Mouse (Mus musculus): ENCODE data around the gene Rhobtb1. TPM values are rescaled to one million over a fixed set of nuclear protein-coding genes. Genes with fewer than 3 reads are reported as not detected.

The Rhobtb1 gene
- polyA plus RNA-seq, 1 experiment = 10.8 TPM

DNA sequence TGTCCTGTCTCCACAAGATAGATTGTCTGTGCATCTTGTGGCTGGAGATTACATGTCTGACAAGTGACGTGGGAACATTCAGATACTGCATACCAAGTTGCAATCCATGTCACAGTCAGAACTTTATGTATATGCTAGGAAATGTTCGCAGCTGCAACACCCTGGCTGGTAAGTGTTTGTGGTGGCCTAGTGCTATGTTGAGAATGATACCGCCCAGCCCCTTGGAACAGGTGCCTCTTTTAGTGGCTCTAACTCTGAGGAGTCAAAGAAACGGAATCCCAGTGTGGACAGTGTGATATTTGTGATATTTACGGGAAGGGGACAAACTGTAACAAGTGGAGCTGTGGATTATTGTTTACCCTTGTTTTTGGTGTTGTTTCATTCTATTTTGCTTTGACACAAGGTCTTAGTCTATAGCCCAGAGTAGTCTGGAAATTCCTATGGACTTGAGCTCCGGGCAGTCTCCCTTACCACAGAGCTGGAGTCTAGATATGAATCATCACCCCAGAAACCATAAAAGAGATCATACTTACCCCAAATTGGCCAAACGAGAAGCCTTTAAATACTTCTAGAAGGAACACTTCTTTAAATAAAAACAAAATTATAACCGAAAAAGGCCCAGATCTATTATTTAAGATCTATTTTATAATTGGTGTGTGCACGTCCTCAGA is 36.7 kb downstream of the Rhobtb1 start:
- WGBS = 87% methylated on average over 9 of the region's 9 CpGs
- no peak overlapping the region for H3K4me3 ChIP-seq (ENCODE audit: extremely low read depth, insufficient read depth, insufficient read length)
- H3K4me1 ChIP-seq (ENCODE audit: control insufficient read depth, insufficient read depth, insufficient read length) = no peaks in the 10 kb centered on the region; the same call in 1 of the 2 replicates
- H3K36me3 ChIP-seq (ENCODE audit: control insufficient read depth, insufficient read depth, low read length) = no peaks in the 10 kb centered on the region
- TF ChIP-seq CTCF (IDR thresholded peaks at IDR 0.05; ENCODE audit: extremely low read depth, insufficient read depth, insufficient read length, insufficient replicate concordance) = no peak
- TF ChIP-seq POLR2A (IDR thresholded peaks at IDR 0.05; ENCODE audit: low read depth, low read length) = no peak
- no peak overlapping the region for H3K27ac ChIP-seq (ENCODE audit: insufficient read depth, low read length)
- DNase-seq (ENCODE audit: low read depth in 1 of 2, low spot score in 2 of 2) = no peak
- H3K27me3 ChIP-seq (ENCODE audit: control insufficient read depth, insufficient read depth, low read length) = no peaks in the 10 kb centered on the region

GRCm38 (mm10) chr10:69190434-69191160 is 39.4 kb downstream of the Rhobtb1 start:
- H3K36me3 ChIP-seq (ENCODE audit: control insufficient read depth, insufficient read depth, low read length) = no peaks in the 10 kb centered on the region
- no peak for DNase-seq (ENCODE audit: low read depth in 1 of 2, low spot score in 2 of 2)
- H3K4me1 ChIP-seq (ENCODE audit: control insufficient read depth, insufficient read depth, insufficient read length) = no peaks in the 10 kb centered on the region; the same call in 1 of the 2 replicates
- no peaks in the 10 kb centered on the region for H3K27me3 ChIP-seq (ENCODE audit: control insufficient read depth, insufficient read depth, low read length)
- TF ChIP-seq POLR2A (IDR thresholded peaks at IDR 0.05; ENCODE audit: low read depth, low read length) (no peak), CTCF (IDR thresholded peaks at IDR 0.05; ENCODE audit: extremely low read depth, insufficient read depth, insufficient read length, insufficient replicate concordance) (no peak)
- no peak overlapping the region for H3K4me3 ChIP-seq (ENCODE audit: extremely low read depth, insufficient read depth, insufficient read length)
- WGBS = 77% methylated on average over 10 of the region's 10 CpGs
- no peak overlapping the region for H3K27ac ChIP-seq (ENCODE audit: insufficient read depth, low read length)

DNA sequence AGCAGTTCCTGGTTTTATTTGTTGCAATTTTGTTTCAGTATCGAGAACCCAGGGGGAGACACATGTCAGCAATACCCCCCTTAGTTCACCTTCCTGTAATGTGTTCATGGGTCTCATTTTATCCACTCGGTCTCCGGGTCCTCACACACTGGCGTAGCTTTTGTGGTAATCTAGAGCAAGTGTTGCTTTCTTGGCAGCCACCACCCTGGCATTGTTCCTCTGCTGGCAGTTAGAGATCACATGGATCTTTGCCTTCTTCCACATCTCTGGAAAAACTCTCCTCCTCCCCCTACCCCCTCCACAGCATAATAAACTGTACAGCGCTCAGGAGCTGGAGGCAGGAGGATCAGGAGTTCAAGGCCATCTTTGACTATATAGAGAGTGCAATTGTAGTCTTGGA is 41.0 kb downstream of the Rhobtb1 start:
- Histone ChIP-seq H3K36me3 (ENCODE audit: control insufficient read depth, insufficient read depth, low read length) (no peaks in the 10 kb centered on the region), H3K4me1 (ENCODE audit: control insufficient read depth, insufficient read depth, insufficient read length) (no peaks in the 10 kb centered on the region), H3K4me3 (ENCODE audit: extremely low read depth, insufficient read depth, insufficient read length) (no peak overlapping the region), H3K27ac (ENCODE audit: insufficient read depth, low read length) (no peak overlapping the region), H3K27me3 (ENCODE audit: control insufficient read depth, insufficient read depth, low read length) (no peaks in the 10 kb centered on the region)
- 83% methylated on average over 5 of the region's 5 CpGs for WGBS
- no peak for DNase-seq (ENCODE audit: low read depth in 1 of 2, low spot score in 2 of 2)
- no peak for TF ChIP-seq CTCF (IDR thresholded peaks at IDR 0.05; ENCODE audit: extremely low read depth, insufficient read depth, insufficient read length, insufficient replicate concordance)
- no peak for TF ChIP-seq POLR2A (IDR thresholded peaks at IDR 0.05; ENCODE audit: low read depth, low read length)

DNA sequence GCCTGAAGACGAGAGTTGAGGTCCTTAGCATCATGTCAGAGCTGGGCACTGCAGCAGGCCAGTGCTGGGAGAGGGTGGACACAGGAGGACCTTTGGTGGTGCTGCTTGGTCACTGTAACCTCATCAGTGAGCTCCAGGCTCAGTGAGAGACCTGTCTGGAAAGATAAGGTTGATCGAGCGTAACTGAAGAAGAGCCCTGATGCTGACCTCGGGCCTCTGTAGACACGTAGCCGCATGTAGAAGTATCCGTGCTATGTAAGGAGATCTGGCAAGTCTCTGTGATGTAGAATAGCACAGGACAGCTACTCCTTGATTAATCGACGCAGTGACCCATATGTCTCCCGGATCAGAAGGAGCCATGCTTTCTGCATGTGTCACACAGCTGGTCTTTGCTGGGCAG is 42.5 kb downstream of the Rhobtb1 start:
- no peak for TF ChIP-seq CTCF (IDR thresholded peaks at IDR 0.05; ENCODE audit: extremely low read depth, insufficient read depth, insufficient read length, insufficient replicate concordance)
- TF ChIP-seq POLR2A (IDR thresholded peaks at IDR 0.05; ENCODE audit: low read depth, low read length) = no peak
- no peak for DNase-seq (ENCODE audit: low read depth in 1 of 2, low spot score in 2 of 2)
- Histone ChIP-seq H3K4me1 (ENCODE audit: control insufficient read depth, insufficient read depth, insufficient read length) (no peaks in the 10 kb centered on the region), H3K36me3 (ENCODE audit: control insufficient read depth, insufficient read depth, low read length) (no peaks in the 10 kb centered on the region), H3K27ac (ENCODE audit: insufficient read depth, low read length) (no peak overlapping the region), H3K4me3 (ENCODE audit: extremely low read depth, insufficient read depth, insufficient read length) (no peak overlapping the region), H3K27me3 (ENCODE audit: control insufficient read depth, insufficient read depth, low read length) (no peaks in the 10 kb centered on the region)
- 97% methylated on average over 10 of the region's 10 CpGs for WGBS

DNA sequence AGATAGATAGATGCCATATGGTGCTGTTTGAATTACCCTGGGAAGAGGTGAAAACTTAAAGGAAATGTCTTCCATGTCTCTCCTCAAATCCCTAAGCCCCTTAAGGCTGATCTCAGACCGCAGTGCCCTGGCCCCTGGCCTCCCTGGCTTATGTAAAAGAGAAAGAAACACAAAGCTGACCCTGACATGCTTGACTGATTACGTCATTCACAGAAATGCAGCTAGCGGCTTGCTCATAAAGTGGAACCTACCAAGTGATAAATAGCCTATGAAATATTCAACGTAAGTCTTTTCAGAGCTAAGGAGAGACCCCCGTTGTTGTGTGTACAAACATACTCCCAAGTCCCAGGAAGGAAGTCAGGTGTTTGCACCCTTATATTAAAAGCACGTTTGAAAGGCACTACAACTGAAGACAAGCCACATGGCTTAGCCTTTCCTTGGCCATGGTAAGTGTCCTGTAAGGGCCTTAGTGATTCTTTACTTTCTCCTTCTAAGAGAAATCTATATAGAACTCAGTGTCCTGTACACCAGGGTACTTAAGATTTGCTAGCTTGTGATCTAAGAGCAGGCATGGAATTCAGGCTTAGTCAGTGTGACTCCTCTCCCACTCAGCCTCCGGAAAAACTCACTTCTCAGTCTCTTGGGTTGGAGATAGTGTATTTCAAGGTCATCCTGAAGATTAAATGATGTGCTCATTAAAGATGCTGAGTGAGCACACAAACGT is 53.6 kb downstream of the Rhobtb1 start:
- Histone ChIP-seq H3K27ac (ENCODE audit: insufficient read depth, low read length) (no peak overlapping the region), H3K4me1 (ENCODE audit: control insufficient read depth, insufficient read depth, insufficient read length) (no peaks in the 10 kb centered on the region), H3K36me3 (ENCODE audit: control insufficient read depth, insufficient read depth, low read length) (no peaks in the 10 kb centered on the region), H3K4me3 (ENCODE audit: extremely low read depth, insufficient read depth, insufficient read length) (no peak overlapping the region), H3K27me3 (ENCODE audit: control insufficient read depth, insufficient read depth, low read length) (no peaks in the 10 kb centered on the region)
- 47% methylated on average over 8 of the region's 8 CpGs for WGBS
- no peak for DNase-seq (ENCODE audit: low read depth in 1 of 2, low spot score in 2 of 2)
- no peak for TF ChIP-seq POLR2A (IDR thresholded peaks at IDR 0.05; ENCODE audit: low read depth, low read length)
- TF ChIP-seq CTCF (IDR thresholded peaks at IDR 0.05; ENCODE audit: extremely low read depth, insufficient read depth, insufficient read length, insufficient replicate concordance) = no peak

GRCm38 (mm10) chr10:69206081-69206480 is 54.8 kb downstream of the Rhobtb1 start:
- Histone ChIP-seq H3K27me3 (ENCODE audit: control insufficient read depth, insufficient read depth, low read length) (no peaks in the 10 kb centered on the region), H3K36me3 (ENCODE audit: control insufficient read depth, insufficient read depth, low read length) (no peaks in the 10 kb centered on the region), H3K4me3 (ENCODE audit: extremely low read depth, insufficient read depth, insufficient read length) (no peak overlapping the region), H3K27ac (ENCODE audit: insufficient read depth, low read length) (no peak overlapping the region; the same call in 1 of the 2 replicates), H3K4me1 (ENCODE audit: control insufficient read depth, insufficient read depth, insufficient read length) (no peaks in the 10 kb centered on the region)
- WGBS = 90% methylated on average over 6 of the region's 6 CpGs
- DNase-seq (ENCODE audit: low read depth in 1 of 2, low spot score in 2 of 2) = no peak
- TF ChIP-seq CTCF (IDR thresholded peaks at IDR 0.05; ENCODE audit: extremely low read depth, insufficient read depth, insufficient read length, insufficient replicate concordance) (no peak), POLR2A (IDR thresholded peaks at IDR 0.05; ENCODE audit: low read depth, low read length) (no peak)
